Mouse (Mus musculus) midbrain, embryonic 16.5 days (tissue): ENCODE results near the gene Hist1h2bq. TPM values are rescaled to one million over a fixed set of nuclear protein-coding genes. Genes with fewer than 3 reads are reported as not detected.
A peak's percentile ranks its signal among the peaks of the same experiment; 100 is the strongest.
"Not testable (repeated sequence)": the region's sequence is repeated elsewhere in the genome, so short reads cannot be mapped to it uniquely, and the experiment has no call there.

ENCODE experiments used
- ATAC-seq: fragments of 200-750 bp; cut with Nextera tagmentation; 2 replicates; pipeline ENCODE4 v1.8.0; 2017; ENCODE audit warnings: moderate TSS enrichment
- H3K27ac ChIP-seq: fragments of 300-500 bp; sonication (generic); 2 replicates; pipeline ENCODE4 v1.5.1; 2014; ENCODE audit warnings: mild to moderate bottlenecking, low read length, mixed read lengths
- H3K27me3 ChIP-seq: fragments of 300-500 bp; sonication (generic); 2 replicates; pipeline ENCODE4 v1.6.1; 2014; ENCODE audit warnings: low read depth, low read length, mixed read lengths; ENCODE audit not compliant: control insufficient read depth, insufficient read depth
- H3K36me3 ChIP-seq: fragments of 300-500 bp; sonication (generic); 2 replicates; pipeline ENCODE4 v1.6.1; 2014; ENCODE audit warnings: mild to moderate bottlenecking, low read length, moderate library complexity, mixed read lengths; ENCODE audit not compliant: control insufficient read depth, insufficient read depth
- H3K4me1 ChIP-seq: fragments of 300-500 bp; sonication (generic); 2 replicates; pipeline ENCODE4 v1.6.1; 2014; ENCODE audit warnings: mild to moderate bottlenecking, low read length, mixed read lengths; ENCODE audit not compliant: control insufficient read depth, insufficient read depth
- H3K4me2 ChIP-seq: fragments of 300-500 bp; sonication (generic); 2 replicates; pipeline ENCODE4 v1.6.1; 2014; ENCODE audit warnings: mild to moderate bottlenecking, low read length, mixed read lengths
- H3K4me3 ChIP-seq: fragments of 300-500 bp; sonication (generic); 2 replicates; pipeline ENCODE4 v1.5.1; 2014; ENCODE audit warnings: low read depth, mild to moderate bottlenecking, low read length, moderate library complexity, mixed read lengths
- H3K9ac ChIP-seq: fragments of 300-500 bp; sonication (generic); 2 replicates; pipeline ENCODE4 v1.6.1; 2014; ENCODE audit warnings: low read depth, low read length, mixed read lengths
- H3K9me3 ChIP-seq: fragments of 300-500 bp; sonication (generic); replicated peaks from 2 replicates; pipeline ENCODE4 v1.6.1; 2014; ENCODE audit warnings: mild to moderate bottlenecking, low read length, mixed read lengths; ENCODE audit not compliant: control insufficient read depth, poor library complexity, severe bottlenecking
- WGBS: fragments of 180-500 bp; shearing (Covaris S2); extraction: QIAGEN DNeasy Blood & Tissue Kit; methylation state at CpG from one replicate; pipeline ENCODE4 v1.1.7; 2014; 5-methylcytosine and 5-hydroxymethylcytosine counted together
- polyA plus RNA-seq: library from polyadenylated mRNA; unstranded; fragments of >200 nt; fragmentation: Nextera tagmentation; extraction: Ambion mirVana; gene quantifications from 2 replicates; pipeline ENCODE4 v1.2.1, GENCODE M21; 2015

Hist1h2bq gene
- polyA plus RNA-seq, 1 experiment from 2014 or later: 3.5 TPM

- ATAC-seq: peak; percentile 79
- peak within 1 kb of the TSS; percentile 41 for H3K4me3 ChIP-seq
- H3K27me3 ChIP-seq: no peaks in the 10 kb centered on the region; the same call in 1 of the 2 replicates
- peak within 1 kb of the TSS; percentile 64 for H3K9ac ChIP-seq
- H3K9me3 ChIP-seq: no peaks in the 10 kb centered on the region
- H3K27ac ChIP-seq: peak within 1 kb of the TSS; percentile 69; the same call in 1 of the 2 replicates
- peak within 1 kb of the TSS; percentile 87 for H3K4me2 ChIP-seq
- 0% methylated on average over 13 of the region's 20 CpGs for WGBS
- peaks cover 30% of the 10 kb centered on the region for H3K4me1 ChIP-seq
- no peaks in the 10 kb centered on the region for H3K36me3 ChIP-seq
Measured at GRCm38 (mm10) chr13:21783255-21783617, 26.8 kb downstream of the Hist1h2bq start, which contains the start of gene Hist1h3i. Gene Hist1h3i, minus strand, starts transcription at chr13:21783370.

GRCm38 (mm10) chr13:21782361-21783254 is 27.4 kb downstream of the Hist1h2bq start:
- H3K4me3 ChIP-seq: peak overlapping the region; percentile 41
- H3K4me2 ChIP-seq: peak overlapping the region; percentile 87
- H3K4me1 ChIP-seq: peaks cover 26% of the 10 kb centered on the region

GRCm38 (mm10) chr13:21781639-21782038 is 28.4 kb downstream of the Hist1h2bq start:
- H3K9me3 ChIP-seq: no peaks in the 10 kb centered on the region
- 98% methylated on average over 1 of the region's 1 CpGs for WGBS
- no peak overlapping the region for H3K4me3 ChIP-seq
- peaks cover 26% of the 10 kb centered on the region for H3K4me1 ChIP-seq
- H3K36me3 ChIP-seq: no peaks in the 10 kb centered on the region
- no peak for ATAC-seq
- H3K27me3 ChIP-seq: no peaks in the 10 kb centered on the region; the same call in 1 of the 2 replicates
- H3K4me2 ChIP-seq: no peak overlapping the region
- H3K27ac ChIP-seq: no peak overlapping the region
- H3K9ac ChIP-seq: no peak overlapping the region

More at GRCm38 (mm10) chr13:21782361-21783254, 27.4 kb downstream of the Hist1h2bq start:
- H3K9me3 ChIP-seq, H3K36me3 ChIP-seq, ATAC-seq, H3K27me3 ChIP-seq: not testable (repeated sequence)
- under 1% methylated on average over 12 of the region's 35 CpGs for WGBS
- peak overlapping the region; percentile 69; the same call in 1 of the 2 replicates for H3K27ac ChIP-seq
- peak overlapping the region; percentile 64 for H3K9ac ChIP-seq

- Histone ChIP-seq H3K27me3 (no peaks in the 10 kb centered on the region; the same call in 1 of the 2 replicates), H3K9me3 (no peaks in the 10 kb centered on the region), H3K36me3 (no peaks in the 10 kb centered on the region), H3K4me1 (peaks cover 22% of the 10 kb centered on the region), H3K4me2 (peak overlapping the region; percentile 84; the same call in 1 of the 2 replicates), H3K4me3 (no peak overlapping the region), H3K9ac (no peak overlapping the region), H3K27ac (no peak overlapping the region)
- 44% methylated on average over 6 of the region's 6 CpGs for WGBS
- no peak for ATAC-seq
Measured at GRCm38 (mm10) chr13:21781021-21781555, 28.9 kb downstream of the Hist1h2bq start.

DNA sequence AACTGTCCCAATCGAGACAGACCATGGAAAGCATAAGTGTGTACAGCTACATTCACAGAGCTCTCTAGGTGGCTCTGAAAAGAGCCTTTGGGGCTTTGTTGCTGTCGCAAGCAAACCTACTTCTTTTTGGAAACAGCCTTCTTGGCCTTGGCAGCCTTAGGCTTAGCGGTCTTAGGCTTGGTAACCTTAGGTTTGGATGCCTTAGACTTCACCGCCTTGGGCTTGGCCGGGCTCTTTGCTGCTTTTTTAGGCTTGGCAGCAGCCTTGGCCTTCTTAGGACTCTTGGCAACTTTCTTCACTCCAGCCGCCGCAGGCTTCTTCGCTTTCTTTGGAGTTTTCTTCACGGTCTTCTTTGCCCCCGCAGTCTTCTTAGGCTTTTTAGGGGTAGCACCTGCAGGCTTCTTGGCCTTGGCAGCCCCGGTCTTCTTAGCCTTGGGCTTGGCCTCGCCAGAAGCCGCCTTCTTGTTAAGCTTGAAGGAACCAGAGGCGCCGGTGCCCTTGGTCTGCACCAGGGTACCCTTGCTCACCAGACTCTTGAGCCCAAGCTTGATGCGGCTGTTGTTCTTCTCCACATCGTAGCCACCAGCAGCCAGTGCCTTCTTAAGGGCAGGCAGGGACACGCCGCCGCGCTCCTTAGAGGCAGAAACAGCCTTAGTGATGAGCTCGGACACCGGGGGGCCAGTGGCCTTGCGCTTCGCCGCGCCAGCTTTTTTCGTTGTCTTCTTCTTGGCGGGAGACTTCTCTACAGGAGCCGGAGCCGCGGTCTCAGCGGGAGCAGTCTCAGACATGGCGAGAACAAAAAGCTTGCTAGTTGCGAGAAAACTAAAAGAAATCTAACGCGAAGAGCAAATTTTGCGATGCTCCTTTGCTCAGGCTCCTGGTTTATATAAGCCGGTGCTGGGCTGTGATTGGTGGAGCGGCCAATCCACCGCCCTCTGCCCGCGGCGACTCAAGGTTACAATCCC is 29.9 kb downstream of the Hist1h2bq start, which contains the start of gene Hist1h1b:
Gene Hist1h1b, minus strand, starts transcription at position 859 of the 965 bp plus-strand sequence.
- Histone ChIP-seq H3K27me3 (no peaks in the 10 kb centered on the region; the same call in 1 of the 2 replicates), H3K4me1 (peaks cover 21% of the 10 kb centered on the region), H3K4me2 (peak within 1 kb of the TSS; percentile 84), H3K36me3 (no peaks in the 10 kb centered on the region), H3K9me3 (no peaks in the 10 kb centered on the region), H3K27ac (peak within 1 kb of the TSS; percentile 76), H3K4me3 (peak within 1 kb of the TSS; percentile 42), H3K9ac (peak within 1 kb of the TSS; percentile 25)
- WGBS: under 1% methylated on average over 44 of the region's 44 CpGs
- peak; percentile 11; the same call in 1 of the 2 replicates for ATAC-seq

GRCm38 (mm10) chr13:21778814-21779766 is 30.9 kb downstream of the Hist1h2bq start:
- Histone ChIP-seq H3K27ac (peak overlapping the region; percentile 76), H3K4me1 (peaks cover 20% of the 10 kb centered on the region), H3K4me2 (peak overlapping the region; percentile 88), H3K36me3 (no peaks in the 10 kb centered on the region), H3K27me3 (no peaks in the 10 kb centered on the region; the same call in 1 of the 2 replicates), H3K9me3 (no peaks in the 10 kb centered on the region), H3K9ac (peak overlapping the region; percentile 58), H3K4me3 (peak overlapping the region; percentile 42)
- peak; percentile 96 for ATAC-seq
- 5% methylated on average over 33 of the region's 33 CpGs for WGBS
